Mouse (Mus musculus) ES-Bruce4 (cell line): ENCODE data around the gene Cfap20.

Experiments
- CTCF ChIP-seq: IDR thresholded peaks from one replicate; pipeline ENCODE4 v1.8.1; 2011; ENCODE audit warnings: low read depth, low read length
- EP300 ChIP-seq: IDR thresholded peaks from 2 replicates; pipeline ENCODE4 v1.6.1; 2011; ENCODE audit warnings: low read depth, low read length; ENCODE audit not compliant: insufficient read depth
- POLR2A ChIP-seq: IDR thresholded peaks from one replicate; pipeline ENCODE4 v1.8.1; 2011; ENCODE audit warnings: low read length; ENCODE audit not compliant: insufficient read depth

DNA sequence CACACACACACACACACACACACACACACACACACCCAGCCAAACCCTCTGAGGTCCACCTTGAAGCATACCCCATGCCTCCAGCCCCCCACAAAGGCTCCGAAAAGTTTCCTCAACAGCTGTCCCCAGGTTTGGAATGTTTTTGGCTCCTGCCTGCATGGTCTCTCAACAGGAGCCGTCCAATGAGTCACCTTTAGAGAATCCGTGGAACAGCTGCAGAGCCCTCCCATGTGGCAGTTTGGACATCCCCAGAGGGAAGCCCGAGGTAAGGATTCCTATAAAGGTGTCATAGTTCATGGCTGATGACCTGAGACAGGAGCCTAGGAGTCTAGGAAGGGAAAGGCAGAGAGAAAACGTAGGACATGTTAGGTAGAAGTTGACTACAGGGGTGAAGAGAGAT is 48.6 kb downstream of the Cfap20 start:
- TF ChIP-seq EP300 = no peak
- no peak for TF ChIP-seq CTCF
- TF ChIP-seq POLR2A = no peak
